6 mouse cellular contexts compared by ENCODE assay signal in genomic region chr9:78517237-78517636, GRCm38 (mm10). TPM values are rescaled to one million over a fixed set of nuclear protein-coding genes. Genes with fewer than 3 reads are reported as not detected.
A peak's percentile ranks its signal among the peaks of the same experiment; 100 is the strongest.
DNase-seq lines count a peak whose midpoint lies in the region; ATAC-seq and TF ChIP-seq lines count a peak whose summit lies in the region.
"Not testable (repeated sequence)": the region's sequence is repeated elsewhere in the genome, so short reads cannot be mapped to it uniquely, and the experiment has no call there.

No protein-coding gene starts in this region.

- not testable (repeated sequence) for DNase-seq in MEL (ENCODE audit: low read depth, low spot score); forebrain, embryonic 10.5 days (ENCODE audit: extremely low spot score, low spot score); kidney, postnatal 0 days (ENCODE audit: low spot score); liver, embryonic 14.5 days (ENCODE audit: low read depth in 3 of 3, low spot score in 3 of 3)
- DNase-seq in midbrain, embryonic 11.5 days (ENCODE audit: low spot score, missing footprints), result peak; percentile 81

- H3K4me2 ChIP-seq in heart, embryonic 13.5 days; kidney, postnatal 0 days (ENCODE audit: low read length); liver, embryonic 14.5 days (ENCODE audit: low read depth); midbrain, embryonic 11.5 days: not testable (repeated sequence)

- 63% methylated on average over 3 of the region's 3 CpGs for WGBS in forebrain, embryonic 10.5 days
- 75% methylated on average over 3 of the region's 3 CpGs for WGBS in heart, embryonic 13.5 days
- 67% methylated on average over 3 of the region's 3 CpGs for WGBS in kidney, postnatal 0 days
- WGBS in liver, embryonic 14.5 days (ENCODE audit: insufficient replicate concordance), result 51% methylated on average over 3 of the region's 3 CpGs
- 76% methylated on average over 3 of the region's 3 CpGs for WGBS in midbrain, embryonic 11.5 days

- not testable (repeated sequence) for TF ChIP-seq RAD21 in MEL (IDR thresholded peaks at IDR 0.05; ENCODE audit: low read depth, low read length)

- H3K9me3 ChIP-seq in MEL (replicated peaks; ENCODE audit: insufficient read depth, low read length); forebrain, embryonic 10.5 days; heart, embryonic 13.5 days; kidney, postnatal 0 days (replicated peaks; ENCODE audit: low read length); liver, embryonic 14.5 days (ENCODE audit: control insufficient read depth, low read length); midbrain, embryonic 11.5 days (ENCODE audit: control insufficient read depth, low read length): not testable (repeated sequence)

- H3K9ac ChIP-seq in MEL (ENCODE audit: control insufficient read depth, low read depth, low read length, poor library complexity, severe bottlenecking); heart, embryonic 13.5 days; kidney, postnatal 0 days (ENCODE audit: low read depth, low read length); liver, embryonic 14.5 days (replicated peaks); midbrain, embryonic 11.5 days (ENCODE audit: low read length): not testable (repeated sequence)

- H3K4me1 ChIP-seq in MEL (ENCODE audit: control insufficient read depth in 1 of 2, insufficient read depth in 2 of 2, low read length in 2 of 2), result peaks cover 2 to 11% of the 10 kb centered on the region in 2 experiments; a peak in 3 of 4 replicates
- peaks cover 27% of the 10 kb centered on the region for H3K4me1 ChIP-seq in forebrain, embryonic 10.5 days
- H3K4me1 ChIP-seq in heart, embryonic 13.5 days, result peaks cover 64% of the 10 kb centered on the region
- H3K4me1 ChIP-seq in kidney, postnatal 0 days (replicated peaks; ENCODE audit: insufficient read depth, low read length), result not testable (repeated sequence)
- peaks cover 21 to 45% of the 10 kb centered on the region in 2 experiments for H3K4me1 ChIP-seq in liver, embryonic 14.5 days (replicated peaks; ENCODE audit: control insufficient read depth in 2 of 2, insufficient read depth in 2 of 2, low read length in 1 of 2)
- H3K4me1 ChIP-seq in midbrain, embryonic 11.5 days (ENCODE audit: control insufficient read depth, insufficient read depth, low read length), result peaks cover 10% of the 10 kb centered on the region

- not testable (repeated sequence) for ATAC-seq in heart, embryonic 13.5 days (ENCODE audit: extremely low read depth, insufficient number of reproducible peaks, low FRiP score, low TSS enrichment); kidney, postnatal 0 days (replicated peaks; ENCODE audit: low FRiP score, low read depth); liver, embryonic 14.5 days (ENCODE audit: insufficient read depth); midbrain, embryonic 11.5 days (ENCODE audit: low FRiP score)

- not testable (repeated sequence) for H3K27me3 ChIP-seq in MEL (ENCODE audit: control insufficient read depth in 1 of 2, insufficient read depth in 2 of 2, low read length in 2 of 2); forebrain, embryonic 10.5 days (ENCODE audit: poor library complexity, severe bottlenecking); heart, embryonic 13.5 days (replicated peaks); kidney, postnatal 0 days (ENCODE audit: insufficient read depth, low read length); liver, embryonic 14.5 days (ENCODE audit: control insufficient read depth, insufficient read depth, low read length); midbrain, embryonic 11.5 days (ENCODE audit: control insufficient read depth, insufficient read depth, low read length)

- TF ChIP-seq POLR2A in MEL (IDR thresholded peaks at IDR 0.05; ENCODE audit: control insufficient read depth in 1 of 2, insufficient read depth in 1 of 2, low read depth in 1 of 2, low read length in 2 of 2, poor library complexity in 1 of 2), result not testable (repeated sequence)

- not testable (repeated sequence) for H3K4me3 ChIP-seq in MEL (ENCODE audit: control insufficient read depth in 1 of 2, insufficient read depth in 1 of 2, low read depth in 2 of 2, low read length in 2 of 2); forebrain, embryonic 10.5 days; heart, embryonic 13.5 days; kidney, postnatal 0 days (replicated peaks; ENCODE audit: low read depth, low read length); liver, embryonic 14.5 days (ENCODE audit: insufficient read depth in 1 of 2, low read depth in 2 of 2, low read length in 2 of 2); midbrain, embryonic 11.5 days (ENCODE audit: low read depth, low read length)

- H3K27ac ChIP-seq in MEL (ENCODE audit: control insufficient read depth, low read depth, low read length); kidney, postnatal 0 days; liver, embryonic 14.5 days; midbrain, embryonic 11.5 days (ENCODE audit: low read depth, low read length): not testable (repeated sequence)
- H3K27ac ChIP-seq in forebrain, embryonic 10.5 days, result 0 out of 2 replicates have a peak overlapping the region, but pooled peaks have one; percentile 40
- H3K27ac ChIP-seq in heart, embryonic 13.5 days (replicated peaks), result peak overlapping the region; percentile 13; the same call in 1 of the 2 replicates

- TF ChIP-seq EP300 in MEL (IDR thresholded peaks at IDR 0.05; ENCODE audit: low read depth in 1 of 2, low read length in 2 of 2); liver, embryonic 14.5 days (IDR thresholded peaks at IDR 0.05; ENCODE audit: low read depth): not testable (repeated sequence)

- H3K36me3 ChIP-seq in MEL (ENCODE audit: control insufficient read depth in 1 of 2, insufficient read depth in 2 of 2, low read length in 2 of 2); forebrain, embryonic 10.5 days (replicated peaks); heart, embryonic 13.5 days; kidney, postnatal 0 days (ENCODE audit: insufficient read depth, low read length); liver, embryonic 14.5 days (replicated peaks; ENCODE audit: control insufficient read depth, insufficient read depth, low read depth); midbrain, embryonic 11.5 days (ENCODE audit: control insufficient read depth, insufficient read depth, low read length): not testable (repeated sequence)

- TF ChIP-seq CTCF in MEL (IDR thresholded peaks at IDR 0.05 in 2 of 3, conservative IDR thresholded peaks at IDR 0.05 in 1 of 3; ENCODE audit: control insufficient read depth in 1 of 3, insufficient read depth in 1 of 3, low read depth in 2 of 3, low read length in 3 of 3, poor library complexity in 1 of 3, severe bottlenecking in 1 of 3), result not testable (repeated sequence)
- peak; percentile 19; the same call in 1 of the 2 replicates for TF ChIP-seq CTCF in kidney, postnatal 0 days (IDR thresholded peaks at IDR 0.05; ENCODE audit: low read depth)
- 0 out of 2 replicates have a peak, but pooled peaks have one; percentile 6 for TF ChIP-seq CTCF in liver, embryonic 14.5 days (IDR thresholded peaks at IDR 0.05; ENCODE audit: low read depth)

- not testable (repeated sequence) for H3K79me2 ChIP-seq in MEL (ENCODE audit: control insufficient read depth, insufficient read depth, low read length, poor library complexity)

TF ChIP-seq in MEL, 35 proteins besides CTCF, POLR2A, EP300 and RAD21:
- TF ChIP-seq SMC3 (IDR thresholded peaks at IDR 0.05; ENCODE audit: low read depth, low read length) (peak; percentile 9; the same call in 1 of the 2 replicates), TBP (IDR thresholded peaks at IDR 0.05; ENCODE audit: low read depth, low read length) (peak; percentile 93)

RNA-seq across cellular contexts. Expression of gene Eef1a1, which starts 28.3 kb away (rescaled TPM):
- total RNA-seq in MEL (2012; rRNA removed), result 11,891 and 13,182 TPM in 2 replicates
- over 10,000 TPM; 11,701 to 60,504 TPM for polyA plus RNA-seq in MEL (2012; ENCODE audit: insufficient read depth in 1 of 2, insufficient read length in 2 of 2, low read depth in 1 of 2, low replicate concordance in 2 of 2, missing spikeins in 1 of 2)
- polyA plus RNA-seq in forebrain, embryonic 10.5 days (2016; fragmentation: Nextera tagmentation; extraction: Ambion mirVana), result 3,994 and 4,016 TPM in 2 replicates
- 3,078 and 3,363 TPM in 2 replicates for polyA plus RNA-seq in heart, embryonic 13.5 days (2015; fragmentation: Nextera tagmentation; extraction: Ambion mirVana)
- polyA plus RNA-seq in kidney, postnatal 0 days (2015; fragmentation: Nextera tagmentation; extraction: Ambion mirVana), result 4,583 and 4,728 TPM in 2 replicates
- polyA plus RNA-seq in liver, embryonic 14.5 days (2012; rRNA removed), result 2,579 and 4,315 TPM in 2 replicates
- polyA plus RNA-seq in liver, embryonic 14.5 days (2014; fragmentation: Nextera tagmentation; extraction: Ambion mirVana), result 2,316 and 2,621 TPM in 2 replicates
- 4,628 and 4,661 TPM in 2 replicates for polyA plus RNA-seq in midbrain, embryonic 11.5 days (2014; fragmentation: Nextera tagmentation; extraction: Ambion mirVana)
